Mouse (Mus musculus) heart, embryonic 11.5 days (tissue): Measurements from ENCODE around the gene Coq5. TPM values are rescaled to one million over a fixed set of nuclear protein-coding genes. Genes with fewer than 3 reads are reported as not detected.
"Not testable (repeated sequence)": the region's sequence is repeated elsewhere in the genome, so short reads cannot be mapped to it uniquely, and the experiment has no call there.

Source experiments
- ATAC-seq: fragments of 200-750 bp; cut with Nextera tagmentation; replicated peaks from 2 replicates; pipeline ENCODE4 v1.8.0; 2017; ENCODE audit warnings: moderate library complexity; ENCODE audit not compliant: insufficient number of reproducible peaks, low FRiP score, low TSS enrichment
- H3K27ac ChIP-seq: fragments of 300-500 bp; sonication (generic); 2 replicates; pipeline ENCODE4 v1.5.1; 2014; ENCODE audit warnings: mild to moderate bottlenecking, low read depth, low read length
- H3K27me3 ChIP-seq: fragments of 300-500 bp; sonication (generic); 2 replicates; pipeline ENCODE4 v1.6.1; 2014; ENCODE audit warnings: mild to moderate bottlenecking, low read length, mixed read lengths; ENCODE audit not compliant: control insufficient read depth, insufficient read depth
- H3K36me3 ChIP-seq: fragments of 300-500 bp; sonication (generic); 2 replicates; pipeline ENCODE4 v1.6.1; 2014; ENCODE audit warnings: mild to moderate bottlenecking, low read length, moderate library complexity, mixed read lengths; ENCODE audit not compliant: control insufficient read depth, insufficient read depth
- H3K4me1 ChIP-seq: fragments of 300-500 bp; sonication (generic); 2 replicates; pipeline ENCODE4 v1.6.1; 2014; ENCODE audit warnings: low read length; ENCODE audit not compliant: control insufficient read depth, insufficient read depth
- H3K4me2 ChIP-seq: fragments of 300-500 bp; sonication (generic); 2 replicates; pipeline ENCODE4 v1.6.1; 2014; ENCODE audit warnings: mild to moderate bottlenecking, moderate library complexity
- H3K4me3 ChIP-seq: fragments of 300-500 bp; sonication (generic); 2 replicates; pipeline ENCODE4 v1.5.1; 2014; ENCODE audit warnings: low read depth, low read length
- H3K9ac ChIP-seq: fragments of 300-500 bp; sonication (generic); 2 replicates; pipeline ENCODE4 v1.6.1; 2014; ENCODE audit warnings: mild to moderate bottlenecking, low read depth, low read length, moderate library complexity
- H3K9me3 ChIP-seq: fragments of 300-500 bp; sonication (generic); replicated peaks from 2 replicates; pipeline ENCODE4 v1.6.1; 2016; ENCODE audit warnings: low read length; ENCODE audit not compliant: control insufficient read depth
- WGBS: fragments of 180-500 bp; shearing (Covaris S2); extraction: QIAGEN DNeasy Blood & Tissue Kit; methylation state at CpG from one replicate; pipeline ENCODE4 v1.1.7; 2014; ENCODE audit not compliant: insufficient replicate concordance; 5-methylcytosine and 5-hydroxymethylcytosine counted together
- polyA plus RNA-seq: library from polyadenylated mRNA; unstranded; fragments of >200 nt; fragmentation: Nextera tagmentation; extraction: Ambion mirVana; gene quantifications from 2 replicates; pipeline ENCODE4 v1.2.1, GENCODE M21; 2014

Gene Coq5
- polyA plus RNA-seq, 1 experiment from 2014 or later = 81.8 TPM

DNA sequence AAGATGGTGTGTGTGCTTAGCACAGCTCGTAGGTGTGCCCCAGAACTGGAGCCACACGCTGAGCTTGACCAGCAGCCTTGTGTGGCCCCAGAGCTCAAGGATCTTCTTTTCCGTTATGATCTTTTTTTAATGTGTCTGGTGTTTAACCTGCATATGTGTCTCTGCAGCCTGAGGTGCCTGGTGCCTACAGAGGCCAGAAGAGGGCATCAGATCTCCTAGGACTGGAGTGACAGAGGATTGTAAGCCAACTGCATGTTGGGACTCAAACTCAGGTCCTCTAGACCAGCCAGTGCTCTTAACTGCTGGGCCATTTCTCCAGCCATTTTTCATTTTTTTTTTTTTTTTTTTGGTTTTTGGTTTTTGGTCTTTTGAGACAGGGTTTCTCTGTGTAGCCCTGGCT lies 5.3 kb downstream of the Coq5 start:
- no peak for ATAC-seq
- no peak overlapping the region for H3K4me2 ChIP-seq
- no peak overlapping the region for H3K27ac ChIP-seq
- 85% methylated on average over 3 of the region's 3 CpGs for WGBS
- H3K4me1 ChIP-seq = peaks cover 6% of the 10 kb centered on the region
- H3K4me3 ChIP-seq = no peak overlapping the region
- no peak overlapping the region for H3K9ac ChIP-seq
- no peaks in the 10 kb centered on the region for H3K27me3 ChIP-seq
- peaks cover 9% of the 10 kb centered on the region for H3K36me3 ChIP-seq
- H3K9me3 ChIP-seq = no peaks in the 10 kb centered on the region

GRCm38 (mm10) chr5:115294173-115294572 lies 14.7 kb downstream of the Coq5 start:
- ATAC-seq = no peak
- WGBS = 85% methylated on average over 8 of the region's 8 CpGs
- peaks cover 26% of the 10 kb centered on the region for H3K36me3 ChIP-seq

DNA sequence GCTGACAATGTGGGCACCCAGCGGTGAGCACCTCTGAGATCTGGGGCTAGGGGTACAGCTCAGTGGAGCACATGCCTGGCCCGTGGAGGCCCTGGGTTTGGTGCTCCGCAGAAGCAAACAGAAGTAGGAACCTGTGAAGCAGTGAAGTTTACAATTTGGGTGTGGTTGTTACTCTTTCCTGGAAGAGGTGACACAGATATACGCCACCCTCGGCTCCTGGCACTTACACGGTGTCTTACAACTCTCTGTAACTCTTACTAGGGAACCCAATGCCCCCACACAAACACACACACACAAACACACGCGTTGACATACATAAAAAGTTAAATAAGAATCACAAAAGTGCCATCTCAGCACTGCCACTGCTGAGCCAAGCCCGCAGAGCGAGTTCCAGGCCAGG lies 16.9 kb downstream of the Coq5 start:
- Histone ChIP-seq H3K4me2 (peak overlapping the region; percentile 6; the same call in 1 of the 2 replicates), H3K4me3 (no peak overlapping the region), H3K27ac (0 out of 2 replicates have a peak overlapping the region, but pooled peaks have one; percentile 0), H3K4me1 (peaks cover 15% of the 10 kb centered on the region), H3K36me3 (peaks cover 26% of the 10 kb centered on the region), H3K27me3 (no peaks in the 10 kb centered on the region), H3K9me3 (no peaks in the 10 kb centered on the region), H3K9ac (no peak overlapping the region)
- no peak for ATAC-seq
- WGBS = 74% methylated on average over 10 of the region's 10 CpGs

More at GRCm38 (mm10) chr5:115294173-115294572, 14.7 kb downstream of the Coq5 start:
- Histone ChIP-seq H3K27me3 (no peaks in the 10 kb centered on the region), H3K4me3 (no peak overlapping the region), H3K9ac (no peak overlapping the region), H3K9me3 (no peaks in the 10 kb centered on the region), H3K4me1 (peaks cover 10% of the 10 kb centered on the region), H3K4me2 (no peak overlapping the region), H3K27ac (no peak overlapping the region)

- Histone ChIP-seq H3K27ac (peak overlapping the region; percentile 90), H3K4me3 (peak overlapping the region; percentile 91), H3K4me2 (peak overlapping the region; percentile 70), H3K4me1 (peaks cover 15% of the 10 kb centered on the region), H3K9me3 (no peaks in the 10 kb centered on the region), H3K36me3 (peaks cover 22% of the 10 kb centered on the region), H3K27me3 (no peaks in the 10 kb centered on the region), H3K9ac (peak overlapping the region; percentile 88)
- WGBS = under 1% methylated on average over 46 of the region's 46 CpGs
- ATAC-seq = 0 out of 2 replicates have a peak, but pooled peaks have one; percentile 2
These were observed 20.7 kb downstream of the Coq5 start for GRCm38 (mm10) chr5:115300035-115300744.

- peak within 1 kb of the TSS; percentile 90 for H3K27ac ChIP-seq
- peak within 1 kb of the TSS; percentile 88 for H3K9ac ChIP-seq
- peak within 1 kb of the TSS; percentile 91 for H3K4me3 ChIP-seq
- H3K27me3 ChIP-seq = no peaks in the 10 kb centered on the region
- peaks cover 15% of the 10 kb centered on the region for H3K36me3 ChIP-seq
- no peaks in the 10 kb centered on the region for H3K9me3 ChIP-seq
- under 1% methylated on average over 66 of the region's 66 CpGs for WGBS
- H3K4me2 ChIP-seq = peak within 1 kb of the TSS; percentile 70
- ATAC-seq = peak; percentile 98
- peaks cover 15% of the 10 kb centered on the region for H3K4me1 ChIP-seq
These were observed 21.5 kb downstream of the Coq5 start, which contains the start of gene Dynll1 for GRCm38 (mm10) chr5:115300792-115301614. Gene Dynll1, minus strand, starts transcription at chr5:115300999.

GRCm38 (mm10) chr5:115301615-115302014 lies 22.1 kb downstream of the Coq5 start:
- peak overlapping the region; percentile 91 for H3K4me3 ChIP-seq
- peaks cover 12% of the 10 kb centered on the region; the same call in 1 of the 2 replicates for H3K36me3 ChIP-seq
- H3K9me3 ChIP-seq = no peaks in the 10 kb centered on the region
- ATAC-seq = no peak
- H3K4me1 ChIP-seq = peaks cover 15% of the 10 kb centered on the region
- H3K27me3 ChIP-seq = no peaks in the 10 kb centered on the region
- WGBS = 33% methylated on average over 13 of the region's 13 CpGs
- peak overlapping the region; percentile 62 for H3K9ac ChIP-seq
- H3K4me2 ChIP-seq = peak overlapping the region; percentile 70
- H3K27ac ChIP-seq = peak overlapping the region; percentile 69; the same call in 1 of the 2 replicates

DNA sequence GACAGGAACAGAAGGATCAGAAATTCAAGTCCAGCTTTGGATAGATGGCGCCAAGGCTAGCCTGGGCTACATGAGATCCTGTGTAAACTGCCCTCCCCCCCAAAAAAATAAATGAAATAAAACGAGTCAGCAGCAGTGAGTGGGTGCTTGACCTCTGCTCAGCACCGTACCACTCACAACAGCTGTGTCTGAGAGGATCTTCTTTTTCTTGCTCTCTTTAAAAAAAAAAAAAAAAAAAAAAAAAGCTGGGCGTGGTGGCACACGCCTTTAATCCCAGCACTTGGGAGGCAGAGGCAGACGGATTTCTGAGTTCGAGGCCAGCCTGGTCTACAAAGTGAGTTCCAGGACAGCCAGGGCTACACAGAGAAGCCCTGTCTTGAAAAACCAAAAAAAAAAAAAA lies 22.7 kb downstream of the Coq5 start:
- not testable (repeated sequence) for H3K27me3 ChIP-seq, H3K27ac ChIP-seq, H3K9me3 ChIP-seq, H3K9ac ChIP-seq, ATAC-seq, H3K36me3 ChIP-seq
- 62% methylated on average over 7 of the region's 7 CpGs for WGBS
- H3K4me2 ChIP-seq = peak overlapping the region; percentile 70; the same call in 1 of the 2 replicates
- peaks cover 15% of the 10 kb centered on the region for H3K4me1 ChIP-seq
- H3K4me3 ChIP-seq = 0 out of 2 replicates have a peak overlapping the region, but pooled peaks have one; percentile 91

GRCm38 (mm10) chr5:115312354-115312753 lies 32.9 kb downstream of the Coq5 start:
- H3K4me2 ChIP-seq = peak overlapping the region; percentile 29; the same call in 1 of the 2 replicates
- 46% methylated on average over 4 of the region's 4 CpGs for WGBS
- H3K9me3 ChIP-seq = no peaks in the 10 kb centered on the region
- H3K27ac ChIP-seq = peak overlapping the region; percentile 58
- peaks cover 28% of the 10 kb centered on the region for H3K4me1 ChIP-seq
- no peaks in the 10 kb centered on the region for H3K27me3 ChIP-seq
- H3K36me3 ChIP-seq = no peaks in the 10 kb centered on the region
- no peak for ATAC-seq
- H3K9ac ChIP-seq = no peak overlapping the region
- H3K4me3 ChIP-seq = no peak overlapping the region
